Mouse (Mus musculus): ENCODE measurements around the gene Afdn. TPM values are rescaled to one million over a fixed set of nuclear protein-coding genes. Genes with fewer than 3 reads are reported as not detected.

Gene Afdn
- polyA plus RNA-seq, 1 experiment from 2014 or later = 54.6 TPM

GRCm38 (mm10) chr17:13725004-13725550, 35.3 kb upstream of the Afdn start:
- Histone ChIP-seq H3K36me3 (no peaks in the 10 kb centered on the region), H3K4me2 (no peak overlapping the region), H3K9ac (no peak overlapping the region), H3K27ac (replicated peaks) (0 out of 2 replicates have a peak overlapping the region, but pooled peaks have one; percentile 13), H3K27me3 (replicated peaks) (no peaks in the 10 kb centered on the region), H3K9me3 (no peaks in the 10 kb centered on the region), H3K4me3 (no peak overlapping the region), H3K4me1 (peaks cover 15% of the 10 kb centered on the region)
- 18% methylated on average over 4 of the region's 4 CpGs for WGBS
- ATAC-seq (ENCODE audit: extremely low read depth, insufficient number of reproducible peaks, low FRiP score, low TSS enrichment) = no peak

GRCm38 (mm10) chr17:13726832-13727355, 33.4 kb upstream of the Afdn start:
- Histone ChIP-seq H3K27me3 (replicated peaks) (no peaks in the 10 kb centered on the region), H3K27ac (replicated peaks) (no peak overlapping the region), H3K4me1 (peaks cover 19% of the 10 kb centered on the region), H3K9me3 (no peaks in the 10 kb centered on the region), H3K4me3 (no peak overlapping the region), H3K9ac (no peak overlapping the region), H3K4me2 (no peak overlapping the region), H3K36me3 (no peaks in the 10 kb centered on the region)
- ATAC-seq (ENCODE audit: extremely low read depth, insufficient number of reproducible peaks, low FRiP score, low TSS enrichment) = no peak
- WGBS = 74% methylated on average over 8 of the region's 8 CpGs

GRCm38 (mm10) chr17:13730980-13731726, 29.2 kb upstream of the Afdn start:
- no peaks in the 10 kb centered on the region for H3K36me3 ChIP-seq
- H3K9me3 ChIP-seq = no peaks in the 10 kb centered on the region
- 83% methylated on average over 6 of the region's 6 CpGs for WGBS
- no peak overlapping the region for H3K27ac ChIP-seq (replicated peaks)
- H3K4me1 ChIP-seq = peaks cover 33% of the 10 kb centered on the region
- no peaks in the 10 kb centered on the region for H3K27me3 ChIP-seq (replicated peaks)
- ATAC-seq (ENCODE audit: extremely low read depth, insufficient number of reproducible peaks, low FRiP score, low TSS enrichment) = no peak
- no peak overlapping the region for H3K4me2 ChIP-seq
- no peak overlapping the region for H3K9ac ChIP-seq
- no peak overlapping the region for H3K4me3 ChIP-seq

- WGBS = 56% methylated on average over 4 of the region's 4 CpGs
- no peak for ATAC-seq (ENCODE audit: extremely low read depth, insufficient number of reproducible peaks, low FRiP score, low TSS enrichment)
Observed at GRCm38 (mm10) chr17:13731727-13732112, 28.6 kb upstream of the Afdn start.

GRCm38 (mm10) chr17:13732685-13733084, 27.7 kb upstream of the Afdn start:
- Histone ChIP-seq H3K9ac (peak overlapping the region; percentile 50; the same call in 1 of the 2 replicates), H3K36me3 (no peaks in the 10 kb centered on the region), H3K4me1 (peaks cover 43% of the 10 kb centered on the region), H3K27ac (replicated peaks) (peak overlapping the region; percentile 74), H3K4me2 (peak overlapping the region; percentile 46), H3K27me3 (replicated peaks) (no peaks in the 10 kb centered on the region), H3K4me3 (peak overlapping the region; percentile 17; the same call in 1 of the 2 replicates), H3K9me3 (no peaks in the 10 kb centered on the region)
- 7% methylated on average over 8 of the region's 8 CpGs for WGBS
- ATAC-seq (ENCODE audit: extremely low read depth, insufficient number of reproducible peaks, low FRiP score, low TSS enrichment) = no peak

More at GRCm38 (mm10) chr17:13731727-13732112, 28.6 kb upstream of the Afdn start:
- Histone ChIP-seq H3K9ac (no peak overlapping the region), H3K4me1 (peaks cover 37% of the 10 kb centered on the region), H3K4me2 (no peak overlapping the region), H3K36me3 (no peaks in the 10 kb centered on the region), H3K27ac (replicated peaks) (no peak overlapping the region), H3K4me3 (no peak overlapping the region), H3K27me3 (replicated peaks) (no peaks in the 10 kb centered on the region), H3K9me3 (no peaks in the 10 kb centered on the region)

- ATAC-seq (ENCODE audit: extremely low read depth, insufficient number of reproducible peaks, low FRiP score, low TSS enrichment) = no peak
- Histone ChIP-seq H3K36me3 (no peaks in the 10 kb centered on the region), H3K9ac (no peak overlapping the region), H3K9me3 (no peaks in the 10 kb centered on the region), H3K4me3 (no peak overlapping the region), H3K4me1 (peaks cover 55% of the 10 kb centered on the region), H3K27ac (replicated peaks) (no peak overlapping the region), H3K27me3 (replicated peaks) (no peaks in the 10 kb centered on the region), H3K4me2 (no peak overlapping the region)
- WGBS = 90% methylated on average over 5 of the region's 5 CpGs
Observed at GRCm38 (mm10) chr17:13733971-13734370, 26.4 kb upstream of the Afdn start.

- Histone ChIP-seq H3K9me3 (no peaks in the 10 kb centered on the region), H3K27ac (replicated peaks) (no peak overlapping the region), H3K4me1 (peaks cover 56% of the 10 kb centered on the region), H3K4me2 (no peak overlapping the region), H3K27me3 (replicated peaks) (no peaks in the 10 kb centered on the region), H3K9ac (no peak overlapping the region), H3K4me3 (no peak overlapping the region), H3K36me3 (no peaks in the 10 kb centered on the region)
- no peak for ATAC-seq (ENCODE audit: extremely low read depth, insufficient number of reproducible peaks, low FRiP score, low TSS enrichment)
- 79% methylated on average over 5 of the region's 5 CpGs for WGBS
Observed at GRCm38 (mm10) chr17:13735057-13735456, 25.3 kb upstream of the Afdn start.

GRCm38 (mm10) chr17:13735803-13736282, 24.5 kb upstream of the Afdn start:
- H3K4me2 ChIP-seq = no peak overlapping the region
- H3K27ac ChIP-seq (replicated peaks) = peak overlapping the region; percentile 39
- no peaks in the 10 kb centered on the region for H3K27me3 ChIP-seq (replicated peaks)
- peaks cover 64% of the 10 kb centered on the region for H3K4me1 ChIP-seq
- no peak overlapping the region for H3K9ac ChIP-seq
- H3K36me3 ChIP-seq = no peaks in the 10 kb centered on the region
- no peak for ATAC-seq (ENCODE audit: extremely low read depth, insufficient number of reproducible peaks, low FRiP score, low TSS enrichment)
- H3K9me3 ChIP-seq = no peaks in the 10 kb centered on the region
- WGBS = 45% methylated on average over 8 of the region's 8 CpGs
- no peak overlapping the region for H3K4me3 ChIP-seq

GRCm38 (mm10) chr17:13737336-13737735, 23.0 kb upstream of the Afdn start:
- no peak for ATAC-seq (ENCODE audit: extremely low read depth, insufficient number of reproducible peaks, low FRiP score, low TSS enrichment)

GRCm38 (mm10) chr17:13738121-13738776, 22.1 kb upstream of the Afdn start:
- Histone ChIP-seq H3K9ac (no peak overlapping the region), H3K27ac (replicated peaks) (peak overlapping the region; percentile 62; the same call in 1 of the 2 replicates), H3K4me1 (peaks cover 71% of the 10 kb centered on the region), H3K36me3 (no peaks in the 10 kb centered on the region), H3K4me3 (no peak overlapping the region), H3K27me3 (replicated peaks) (no peaks in the 10 kb centered on the region), H3K4me2 (no peak overlapping the region), H3K9me3 (no peaks in the 10 kb centered on the region)
- no peak for ATAC-seq (ENCODE audit: extremely low read depth, insufficient number of reproducible peaks, low FRiP score, low TSS enrichment)
- 20% methylated on average over 7 of the region's 7 CpGs for WGBS

More at GRCm38 (mm10) chr17:13737336-13737735, 23.0 kb upstream of the Afdn start:
- Histone ChIP-seq H3K9me3 (no peaks in the 10 kb centered on the region), H3K36me3 (no peaks in the 10 kb centered on the region), H3K4me2 (no peak overlapping the region), H3K4me1 (peaks cover 71% of the 10 kb centered on the region), H3K27me3 (replicated peaks) (no peaks in the 10 kb centered on the region), H3K27ac (replicated peaks) (peak overlapping the region; percentile 62), H3K4me3 (no peak overlapping the region), H3K9ac (peak overlapping the region; percentile 25; the same call in 1 of the 2 replicates)
- 48% methylated on average over 6 of the region's 6 CpGs for WGBS

GRCm38 (mm10) chr17:13738916-13739315, 21.4 kb upstream of the Afdn start:
- no peak overlapping the region for H3K4me3 ChIP-seq
- H3K27me3 ChIP-seq (replicated peaks) = no peaks in the 10 kb centered on the region
- H3K36me3 ChIP-seq = no peaks in the 10 kb centered on the region
- no peak overlapping the region for H3K9ac ChIP-seq
- no peak overlapping the region for H3K27ac ChIP-seq (replicated peaks)
- H3K9me3 ChIP-seq = no peaks in the 10 kb centered on the region
- peaks cover 74% of the 10 kb centered on the region for H3K4me1 ChIP-seq
- no peak for ATAC-seq (ENCODE audit: extremely low read depth, insufficient number of reproducible peaks, low FRiP score, low TSS enrichment)
- WGBS = 91% methylated on average over 2 of the region's 2 CpGs
- no peak overlapping the region for H3K4me2 ChIP-seq

Data from heart, embryonic 13.5 days (tissue).